Mouse (Mus musculus) kidney, adult 2 months (tissue): ENCODE measurements around the gene Herc3. TPM values are rescaled to one million over a fixed set of nuclear protein-coding genes. Genes with fewer than 3 reads are reported as not detected.
A peak's percentile ranks its signal among the peaks of the same experiment; 100 is the strongest.
"Not testable (repeated sequence)": the region's sequence is repeated elsewhere in the genome, so short reads cannot be mapped to it uniquely, and the experiment has no call there.

ENCODE experiments used
- DNase-seq: peaks from one replicate; pipeline ENCODE4 v3.0.0; 2021
- H3K27ac ChIP-seq: fragments of 200-500 bp; 2 replicates; pipeline ENCODE4 v1.5.1; 2012; ENCODE audit warnings: low read depth, low read length, control low read depth, inconsistent platforms; ENCODE audit not compliant: insufficient read depth
- H3K27me3 ChIP-seq: fragments of 200-500 bp; replicated peaks from 2 replicates; pipeline ENCODE4 v1.6.1; 2012; ENCODE audit warnings: mild to moderate bottlenecking, moderate library complexity, low read length, inconsistent platforms; ENCODE audit not compliant: control insufficient read depth, insufficient read depth
- H3K36me3 ChIP-seq: fragments of 200-500 bp; 2 replicates; pipeline ENCODE4 v1.6.1; 2012; ENCODE audit warnings: mild to moderate bottlenecking, moderate library complexity, low read length, inconsistent platforms; ENCODE audit not compliant: control insufficient read depth, insufficient read depth
- H3K4me1 ChIP-seq: fragments of 200-500 bp; 2 replicates; pipeline ENCODE4 v1.6.1; 2011; ENCODE audit warnings: low read length; ENCODE audit not compliant: control insufficient read depth, insufficient read depth
- H3K4me3 ChIP-seq: fragments of 200-500 bp; 2 replicates; pipeline ENCODE4 v1.5.1; 2011; ENCODE audit warnings: mild to moderate bottlenecking, low read depth, low read length, control low read depth; ENCODE audit not compliant: insufficient read depth
- CTCF ChIP-seq: fragments of 200-500 bp; conservative IDR thresholded peaks from 2 replicates; pipeline ENCODE4 v1.5.1; 2011; ENCODE audit warnings: low read depth, mild to moderate bottlenecking, control low read depth, low read length, moderate library complexity, mixed read lengths; ENCODE audit not compliant: insufficient read depth, insufficient read length
- POLR2A ChIP-seq: fragments of 200-500 bp; IDR thresholded peaks from one replicate; pipeline ENCODE4 v1.6.1; 2011; ENCODE audit warnings: low read depth, low read length, control low read depth
- WGBS: fragments of 180-500 bp; shearing (Covaris S2); methylation state at CpG from one replicate; pipeline ENCODE4 v1.1.7; 2018; 5-methylcytosine and 5-hydroxymethylcytosine counted together
- polyA plus RNA-seq: library from polyadenylated mRNA; depleted of rRNA; stranded (reverse); fragments of >200 nt; gene quantifications from 2 replicates; pipeline ENCODE4 v1.2.3, GENCODE M21; 2012; rRNA removed

Gene Herc3
- 28.9 and 31.1 TPM in 2 replicates for polyA plus RNA-seq

- DNase-seq: peak; percentile 90
- WGBS: 1% methylated on average over 82 of the region's 83 CpGs
- Histone ChIP-seq H3K4me1 (peaks cover 15% of the 10 kb centered on the region; the same call in 1 of the 2 replicates), H3K36me3 (no peaks in the 10 kb centered on the region), H3K27ac (peak within 1 kb of the TSS; percentile 66), H3K4me3 (peak within 1 kb of the TSS; percentile 92), H3K27me3 (no peaks in the 10 kb centered on the region)
- TF ChIP-seq CTCF (no peak), POLR2A (peak; percentile 36)
These were observed at the start of gene Herc3 for GRCm38 (mm10) chr6:58831232-58832009. Herc3 (plus strand) TSS chr6:58831465.

- Histone ChIP-seq H3K4me1 (no peaks in the 10 kb centered on the region), H3K4me3 (no peak overlapping the region), H3K36me3 (no peaks in the 10 kb centered on the region), H3K27ac (no peak overlapping the region), H3K27me3 (no peaks in the 10 kb centered on the region)
- TF ChIP-seq POLR2A (no peak), CTCF (no peak)
- no peak for DNase-seq
These were observed 29.9 kb upstream of the Herc3 start for GRCm38 (mm10) chr6:58801394-58801793.

GRCm38 (mm10) chr6:58814381-58814780, 16.9 kb upstream of the Herc3 start:
- no peak overlapping the region for H3K27ac ChIP-seq
- H3K4me3 ChIP-seq: no peak overlapping the region
- H3K4me1 ChIP-seq: no peaks in the 10 kb centered on the region
- no peaks in the 10 kb centered on the region for H3K36me3 ChIP-seq
- DNase-seq: no peak
- no peaks in the 10 kb centered on the region for H3K27me3 ChIP-seq
- TF ChIP-seq POLR2A (no peak), CTCF (no peak)

GRCm38 (mm10) chr6:58817037-58817436, 14.2 kb upstream of the Herc3 start:
- H3K4me1 ChIP-seq, DNase-seq, H3K27ac ChIP-seq, H3K27me3 ChIP-seq, H3K36me3 ChIP-seq, H3K4me3 ChIP-seq: not testable (repeated sequence)
- WGBS: 95% methylated on average over 7 of the region's 11 CpGs

GRCm38 (mm10) chr6:58825619-58826018, 5.6 kb upstream of the Herc3 start:
- TF ChIP-seq POLR2A (no peak), CTCF (no peak)
- Histone ChIP-seq H3K4me3 (no peak overlapping the region), H3K36me3 (no peaks in the 10 kb centered on the region), H3K4me1 (no peaks in the 10 kb centered on the region; the same call in 1 of the 2 replicates), H3K27me3 (no peaks in the 10 kb centered on the region), H3K27ac (peak overlapping the region; percentile 98)
- DNase-seq: peak; percentile 68
- WGBS: 48% methylated on average over 2 of the region's 2 CpGs

- Histone ChIP-seq H3K27ac (peak overlapping the region; percentile 98), H3K4me1 (peaks cover 3% of the 10 kb centered on the region; the same call in 1 of the 2 replicates), H3K4me3 (no peak overlapping the region), H3K36me3 (no peaks in the 10 kb centered on the region), H3K27me3 (no peaks in the 10 kb centered on the region)
- TF ChIP-seq POLR2A (no peak), CTCF (no peak)
- peak; percentile 31 for DNase-seq
- WGBS: 62% methylated on average over 2 of the region's 2 CpGs
These were observed 5.2 kb upstream of the Herc3 start for GRCm38 (mm10) chr6:58826089-58826488.

GRCm38 (mm10) chr6:58828582-58828981, 2.7 kb upstream of the Herc3 start:
- H3K4me1 ChIP-seq: peaks cover 6% of the 10 kb centered on the region; the same call in 1 of the 2 replicates
- WGBS: 85% methylated on average over 1 of the region's 1 CpGs
- no peak overlapping the region for H3K27ac ChIP-seq
- no peak overlapping the region for H3K4me3 ChIP-seq
- no peaks in the 10 kb centered on the region for H3K27me3 ChIP-seq
- H3K36me3 ChIP-seq: no peaks in the 10 kb centered on the region
- no peak for TF ChIP-seq CTCF
- DNase-seq: no peak

GRCm38 (mm10) chr6:58830840-58831231, 429 bp upstream of the Herc3 start:
- WGBS: 11% methylated on average over 7 of the region's 7 CpGs
- no peak for TF ChIP-seq CTCF
- no peak for TF ChIP-seq POLR2A
- DNase-seq: no peak
- Histone ChIP-seq H3K27ac (no peak overlapping the region), H3K4me1 (peaks cover 15% of the 10 kb centered on the region; the same call in 1 of the 2 replicates), H3K36me3 (no peaks in the 10 kb centered on the region), H3K27me3 (no peaks in the 10 kb centered on the region), H3K4me3 (peak overlapping the region; percentile 92)
